Mouse (Mus musculus) midbrain, postnatal 0 days (tissue): ENCODE results near the gene Plekhg1. TPM values are rescaled to one million over a fixed set of nuclear protein-coding genes. Genes with fewer than 3 reads are reported as not detected.
A peak's percentile ranks its signal among the peaks of the same experiment; 100 is the strongest.

Experiments
- ATAC-seq: fragments of 200-750 bp; cut with Nextera tagmentation; 2 replicates; pipeline ENCODE4 v1.8.0; 2017; ENCODE audit warnings: moderate number of reproducible peaks, mild to moderate bottlenecking, moderate TSS enrichment, moderate library complexity; ENCODE audit not compliant: low FRiP score
- DNase-seq: peaks from one replicate; pipeline ENCODE4 v3.0.0-alpha.2; 2015; ENCODE audit warnings: low spot score
- H3K27ac ChIP-seq: fragments of 300-500 bp; sonication (generic); 2 replicates; pipeline ENCODE4 v1.5.1; 2014; ENCODE audit warnings: low read depth, mild to moderate bottlenecking, low read length, mixed read lengths
- H3K27me3 ChIP-seq: fragments of 300-500 bp; sonication (generic); 2 replicates; pipeline ENCODE4 v1.6.1; 2014; ENCODE audit warnings: low read length, control low read depth, mixed read lengths; ENCODE audit not compliant: insufficient read depth
- H3K36me3 ChIP-seq: fragments of 300-500 bp; sonication (generic); 2 replicates; pipeline ENCODE4 v1.6.1; 2014; ENCODE audit warnings: low read length, control low read depth, mixed read lengths; ENCODE audit not compliant: insufficient read depth
- H3K4me1 ChIP-seq: fragments of 300-500 bp; sonication (generic); 2 replicates; pipeline ENCODE4 v1.6.1; 2014; ENCODE audit warnings: mild to moderate bottlenecking, control low read depth, antibody characterized with exemption, low read length, mixed read lengths; ENCODE audit not compliant: insufficient read depth
- H3K4me2 ChIP-seq: fragments of 300-500 bp; sonication (generic); 2 replicates; pipeline ENCODE4 v1.6.1; 2014; ENCODE audit warnings: low read depth, mild to moderate bottlenecking, low read length, mixed read lengths; ENCODE audit not compliant: poor library complexity, severe bottlenecking
- H3K4me3 ChIP-seq: fragments of 300-500 bp; sonication (generic); 2 replicates; pipeline ENCODE4 v1.5.1; 2014; ENCODE audit warnings: low read depth, mild to moderate bottlenecking, low read length, moderate library complexity
- H3K9ac ChIP-seq: fragments of 300-500 bp; sonication (generic); replicated peaks from 2 replicates; pipeline ENCODE4 v1.6.1; 2014; ENCODE audit warnings: mild to moderate bottlenecking, low read length, moderate library complexity, mixed read lengths; ENCODE audit not compliant: poor library complexity, severe bottlenecking
- H3K9me3 ChIP-seq: fragments of 300-500 bp; sonication (generic); 2 replicates; pipeline ENCODE4 v1.6.1; 2016; ENCODE audit warnings: low read length, control low read depth
- CTCF ChIP-seq: IDR thresholded peaks from 2 replicates; pipeline ENCODE4 v1.5.1; 2016; ENCODE audit warnings: antibody characterized with exemption, mild to moderate bottlenecking
- WGBS: fragments of 180-500 bp; shearing (Covaris S2); extraction: QIAGEN DNeasy Blood & Tissue Kit; methylation state at CpG from one replicate; pipeline ENCODE4 v1.1.7; 2014; 5-methylcytosine and 5-hydroxymethylcytosine counted together
- polyA plus RNA-seq: library from polyadenylated mRNA; unstranded; fragments of >200 nt; fragmentation: Nextera tagmentation; extraction: Ambion mirVana; gene quantifications from 2 replicates; pipeline ENCODE4 v1.2.1, GENCODE M21; 2015
- total RNA-seq: library from RNA; depleted of rRNA; stranded (reverse); fragments of >200 nt; gene quantifications from 2 replicates; pipeline ENCODE4 v1.2.3, GENCODE M21; 2014

Plekhg1 gene
- total and polyA plus RNA-seq, 2 experiments from 2014 or later: 5.7 to 17.1 TPM

- ATAC-seq: no peak
Observed at GRCm38 (mm10) chr10:3805334-3805733, 65.2 kb downstream of the Plekhg1 start.

GRCm38 (mm10) chr10:3807980-3808379 lies 67.8 kb downstream of the Plekhg1 start:
- no peak overlapping the region for H3K9ac ChIP-seq
- no peaks in the 10 kb centered on the region for H3K36me3 ChIP-seq
- H3K4me1 ChIP-seq: no peaks in the 10 kb centered on the region
- H3K27ac ChIP-seq: no peak overlapping the region
- H3K4me2 ChIP-seq: no peak overlapping the region
- no peak for DNase-seq
- ATAC-seq: no peak
- WGBS: 98% methylated on average over 3 of the region's 3 CpGs
- no peak for TF ChIP-seq CTCF
- no peaks in the 10 kb centered on the region for H3K9me3 ChIP-seq
- no peak overlapping the region for H3K4me3 ChIP-seq
- no peaks in the 10 kb centered on the region for H3K27me3 ChIP-seq

More at GRCm38 (mm10) chr10:3805334-3805733, 65.2 kb downstream of the Plekhg1 start:
- H3K4me3 ChIP-seq: no peak overlapping the region
- no peaks in the 10 kb centered on the region for H3K4me1 ChIP-seq
- no peaks in the 10 kb centered on the region for H3K36me3 ChIP-seq
- DNase-seq: no peak
- H3K27ac ChIP-seq: no peak overlapping the region
- 58% methylated on average over 3 of the region's 3 CpGs for WGBS
- no peaks in the 10 kb centered on the region for H3K27me3 ChIP-seq
- H3K9ac ChIP-seq: no peak overlapping the region
- no peaks in the 10 kb centered on the region for H3K9me3 ChIP-seq
- no peak overlapping the region for H3K4me2 ChIP-seq
- TF ChIP-seq CTCF: peak; percentile 38

- 69% methylated on average over 10 of the region's 10 CpGs for WGBS
- Histone ChIP-seq H3K4me2 (no peak overlapping the region), H3K27ac (no peak overlapping the region), H3K27me3 (no peaks in the 10 kb centered on the region), H3K9me3 (no peaks in the 10 kb centered on the region), H3K4me3 (no peak overlapping the region), H3K4me1 (no peaks in the 10 kb centered on the region), H3K36me3 (no peaks in the 10 kb centered on the region), H3K9ac (no peak overlapping the region)
- no peak for TF ChIP-seq CTCF
- no peak for DNase-seq
- ATAC-seq: no peak
Observed at GRCm38 (mm10) chr10:3810476-3811273, 70.5 kb downstream of the Plekhg1 start.

GRCm38 (mm10) chr10:3818940-3819701 lies 79.0 kb downstream of the Plekhg1 start:
- no peak overlapping the region for H3K9ac ChIP-seq
- no peak overlapping the region for H3K4me2 ChIP-seq
- H3K27ac ChIP-seq: no peak overlapping the region; the same call in 1 of the 2 replicates
- 38% methylated on average over 5 of the region's 5 CpGs for WGBS
- no peaks in the 10 kb centered on the region for H3K27me3 ChIP-seq
- peak; percentile 63 for DNase-seq
- 0 out of 2 replicates have a peak, but pooled peaks have one; percentile 54 for ATAC-seq
- no peak overlapping the region for H3K4me3 ChIP-seq
- H3K36me3 ChIP-seq: no peaks in the 10 kb centered on the region
- H3K9me3 ChIP-seq: no peaks in the 10 kb centered on the region
- no peaks in the 10 kb centered on the region for H3K4me1 ChIP-seq
- no peak for TF ChIP-seq CTCF

GRCm38 (mm10) chr10:3823826-3824225 lies 83.7 kb downstream of the Plekhg1 start:
- Histone ChIP-seq H3K4me1 (no peaks in the 10 kb centered on the region), H3K9me3 (no peaks in the 10 kb centered on the region), H3K9ac (no peak overlapping the region), H3K4me2 (no peak overlapping the region), H3K4me3 (no peak overlapping the region), H3K27ac (no peak overlapping the region), H3K36me3 (no peaks in the 10 kb centered on the region), H3K27me3 (no peaks in the 10 kb centered on the region)
- TF ChIP-seq CTCF: no peak
- WGBS: 64% methylated on average over 6 of the region's 6 CpGs
- DNase-seq: no peak
- no peak for ATAC-seq

- Histone ChIP-seq H3K4me1 (no peaks in the 10 kb centered on the region), H3K4me3 (no peak overlapping the region), H3K27me3 (no peaks in the 10 kb centered on the region), H3K4me2 (no peak overlapping the region), H3K9ac (no peak overlapping the region), H3K27ac (no peak overlapping the region), H3K36me3 (no peaks in the 10 kb centered on the region), H3K9me3 (no peaks in the 10 kb centered on the region)
- TF ChIP-seq CTCF: no peak
- ATAC-seq (no peak), DNase-seq (no peak)
- WGBS: 94% methylated on average over 6 of the region's 6 CpGs
Observed at GRCm38 (mm10) chr10:3826043-3826442, 85.9 kb downstream of the Plekhg1 start.
